Mouse (Mus musculus): ENCODE measurements around the gene Rpp38.
A peak's percentile ranks its signal among the peaks of the same experiment; 100 is the strongest.

Gene Rpp38

DNA sequence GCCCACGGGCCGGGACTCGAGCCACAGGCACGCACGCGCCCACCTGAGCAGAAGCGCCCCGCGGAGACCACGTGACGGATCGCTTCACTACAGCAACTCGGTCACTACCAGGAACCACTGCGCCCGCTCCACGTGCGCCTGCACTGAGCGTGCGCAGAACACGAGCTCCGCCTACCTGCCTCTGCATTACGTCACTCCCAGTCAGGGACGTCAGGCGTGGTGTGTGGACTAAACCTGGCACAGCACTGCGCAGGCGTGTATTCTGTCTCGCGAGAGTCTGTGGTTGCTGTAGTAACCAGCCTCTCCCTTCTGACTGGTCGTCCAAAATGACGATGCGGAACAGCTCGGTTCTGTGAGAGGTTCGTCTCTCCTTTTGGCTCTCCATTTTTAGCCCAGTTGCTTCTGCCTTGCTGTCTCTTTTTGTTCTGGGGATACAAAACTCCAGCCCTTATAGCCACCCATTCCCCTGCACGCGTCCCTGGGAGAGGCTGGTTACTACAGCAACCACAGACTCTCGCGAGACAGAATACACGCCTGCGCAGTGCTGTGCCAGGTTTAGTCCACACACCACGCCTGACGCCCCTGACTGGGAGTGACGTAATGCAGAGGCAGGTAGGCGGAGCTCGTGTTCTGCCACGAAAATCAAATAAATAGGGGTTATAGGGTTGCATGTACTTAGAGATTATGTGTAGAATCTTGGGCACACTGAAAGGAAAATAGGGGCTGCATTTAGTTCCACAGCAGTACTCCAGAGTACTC, at the start of gene Rpp38:
Rpp38 (minus strand) TSS at position 160 of the 759 bp plus-strand sequence.
- DNase-seq = peak; percentile 98

DNA sequence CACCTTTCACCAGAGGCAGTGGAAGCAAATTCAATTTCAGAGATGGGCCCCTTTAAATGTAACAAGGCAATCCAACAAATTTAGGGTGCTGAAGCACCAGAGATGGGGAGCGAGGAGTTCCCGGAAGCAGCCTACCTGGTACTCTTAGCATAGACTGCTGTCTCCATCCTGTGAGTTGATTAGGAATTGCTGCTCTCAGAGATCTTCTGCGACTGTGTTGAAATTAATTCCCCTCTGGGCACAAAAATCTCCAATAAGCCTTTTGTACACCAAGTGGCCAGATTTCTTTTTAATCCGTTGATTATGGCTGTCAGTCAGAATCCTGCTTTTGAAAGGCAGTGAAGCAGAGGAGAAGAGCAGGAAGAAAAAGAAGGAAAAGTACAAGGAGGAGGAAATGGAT, 32.7 kb upstream of the Rpp38 start:
- no peak for DNase-seq

DNA sequence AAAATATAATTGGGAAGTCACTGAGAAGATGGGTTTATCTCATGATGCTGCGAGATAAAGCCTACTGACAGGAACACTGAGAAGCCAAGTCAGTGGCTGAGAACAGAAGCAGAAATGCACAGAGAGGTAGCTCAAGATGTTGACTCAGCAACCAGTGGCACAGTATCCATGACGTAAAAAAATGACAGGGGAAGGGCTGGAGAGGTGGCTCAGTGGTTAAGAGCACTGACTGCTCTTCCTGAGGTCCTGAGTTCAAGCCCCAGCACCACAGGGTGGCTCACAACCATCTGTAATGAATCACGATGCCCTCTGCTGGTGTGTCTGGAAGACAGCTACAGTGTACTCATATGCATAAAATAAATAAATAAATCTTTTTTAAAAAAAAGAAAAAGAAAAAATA, 28.6 kb upstream of the Rpp38 start:
- no peak for DNase-seq

DNA sequence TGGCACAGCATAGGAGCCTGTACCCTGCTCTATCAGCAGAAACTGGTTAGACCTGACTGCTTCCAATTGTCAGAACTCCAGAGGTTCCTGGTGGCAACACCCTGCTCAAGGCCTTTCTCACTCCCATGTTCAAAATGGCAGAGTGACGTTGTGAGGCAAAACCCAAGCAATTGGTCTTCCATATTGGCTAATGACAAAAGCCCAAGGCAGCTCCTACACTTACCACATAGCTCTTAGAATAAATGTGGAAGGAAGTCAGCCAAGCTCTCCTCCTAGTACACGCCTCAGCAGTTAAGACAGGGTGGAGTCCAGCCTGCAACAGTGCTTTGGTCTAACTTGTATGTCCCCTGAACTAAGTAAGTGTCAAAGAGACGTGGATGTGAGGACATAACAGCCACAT, 25.4 kb upstream of the Rpp38 start:
- DNase-seq = no peak

- no peak for DNase-seq
Observed at GRCm38 (mm10) chr2:3356311-3356710, 23.9 kb upstream of the Rpp38 start.

DNA sequence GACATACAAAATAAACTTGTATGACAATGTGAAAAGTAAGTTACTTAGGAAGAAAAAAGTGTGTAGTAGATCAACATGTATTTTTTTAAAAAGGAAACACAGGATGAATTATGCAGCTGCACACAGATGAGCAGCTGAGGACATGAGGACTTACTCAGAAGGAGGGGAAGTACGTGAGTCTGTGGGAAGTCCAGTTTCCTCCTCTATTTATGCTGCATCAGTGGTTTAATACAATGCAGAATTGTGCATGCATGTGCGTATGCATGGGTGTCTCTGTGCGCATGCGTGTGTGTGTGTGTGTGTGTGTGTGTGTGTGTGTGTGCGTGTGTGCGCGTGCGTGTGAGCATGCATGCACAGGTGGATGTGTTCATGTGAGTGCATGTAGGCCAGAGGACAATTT, 23.4 kb upstream of the Rpp38 start:
- DNase-seq = no peak

DNA sequence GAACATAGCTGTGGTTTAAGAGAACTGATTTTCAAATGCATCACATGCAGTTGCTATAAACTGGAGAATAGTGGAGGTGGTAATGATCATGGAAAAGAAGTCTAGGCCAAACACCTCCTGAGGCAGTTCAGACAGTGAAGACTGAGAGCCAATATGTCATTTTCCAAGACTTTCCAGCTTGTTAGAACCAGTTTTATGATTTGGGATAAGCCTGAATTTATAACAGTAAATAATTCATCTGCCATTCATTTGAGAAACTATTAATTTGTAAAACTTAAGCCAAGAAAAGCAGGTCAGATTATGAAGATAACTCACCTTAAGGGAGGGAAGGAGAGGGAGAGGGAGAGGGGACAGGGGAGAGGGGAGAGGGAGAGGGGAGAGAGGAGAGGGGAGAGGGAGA, 20.7 kb upstream of the Rpp38 start:
- DNase-seq = no peak

- DNase-seq = peak in 1 of 2 experiments; percentile 13
Observed at GRCm38 (mm10) chr2:3348919-3349318, 16.5 kb upstream of the Rpp38 start.

- DNase-seq = no peak
Observed at GRCm38 (mm10) chr2:3348422-3348821, 16.0 kb upstream of the Rpp38 start.

DNA sequence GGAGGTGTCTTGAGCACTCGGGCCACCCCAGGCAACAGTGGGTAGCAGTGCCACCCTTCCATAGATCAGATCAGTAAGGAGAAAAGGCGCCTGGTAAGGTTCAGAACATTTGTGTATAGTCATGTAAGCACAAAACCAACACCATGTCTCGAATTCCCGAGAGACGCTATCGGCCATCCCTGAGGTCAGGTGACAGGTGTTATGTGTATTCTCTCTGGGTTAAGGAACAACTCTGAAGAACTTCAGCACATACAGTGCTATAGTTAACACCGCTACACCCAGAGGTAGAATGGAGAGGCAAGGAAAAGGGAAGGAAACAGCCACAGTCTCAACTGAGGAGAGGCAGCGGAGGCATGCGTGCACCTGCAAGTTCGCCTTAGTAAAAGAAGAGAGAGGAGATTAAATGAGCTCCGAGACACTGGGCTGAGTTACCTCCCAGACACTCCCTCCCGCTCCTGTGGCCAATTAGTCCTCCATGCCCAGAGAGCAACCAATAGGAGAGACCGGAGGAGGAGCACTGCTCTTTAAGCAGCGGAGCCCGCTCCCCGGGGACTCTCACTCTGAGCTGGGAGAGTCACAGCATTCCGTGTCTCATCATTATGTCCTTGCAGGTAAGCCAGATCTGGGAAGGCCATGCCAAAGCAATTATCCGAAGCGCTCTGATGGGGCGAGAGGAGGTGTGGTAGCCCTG, 3.3 kb upstream of the Rpp38 start, which contains the start of gene Acbd7:
Acbd7 (plus strand) TSS at position 558 of the 691 bp plus-strand sequence.
- DNase-seq = peak; percentile 57 to 59

DNA sequence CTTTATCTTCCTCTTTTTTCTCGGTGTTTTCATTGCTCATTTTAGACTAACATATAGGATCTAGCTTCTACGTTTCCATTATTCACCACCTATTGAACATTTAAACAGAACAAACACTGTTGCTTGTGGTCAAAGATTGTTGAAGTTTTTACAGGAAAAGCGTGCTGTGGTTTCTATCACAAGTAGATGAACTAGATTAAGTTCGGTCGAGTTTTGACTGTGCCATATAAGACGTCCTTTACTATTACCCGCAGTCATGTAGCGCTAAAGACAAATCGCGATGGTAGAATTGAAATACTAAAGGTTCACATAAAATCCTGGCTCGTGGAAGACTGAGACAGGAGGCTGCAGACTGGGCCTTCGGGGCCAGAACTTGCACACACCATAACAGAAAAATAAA, 1.3 kb upstream of the Rpp38 start:
- DNase-seq = no peak

DNA sequence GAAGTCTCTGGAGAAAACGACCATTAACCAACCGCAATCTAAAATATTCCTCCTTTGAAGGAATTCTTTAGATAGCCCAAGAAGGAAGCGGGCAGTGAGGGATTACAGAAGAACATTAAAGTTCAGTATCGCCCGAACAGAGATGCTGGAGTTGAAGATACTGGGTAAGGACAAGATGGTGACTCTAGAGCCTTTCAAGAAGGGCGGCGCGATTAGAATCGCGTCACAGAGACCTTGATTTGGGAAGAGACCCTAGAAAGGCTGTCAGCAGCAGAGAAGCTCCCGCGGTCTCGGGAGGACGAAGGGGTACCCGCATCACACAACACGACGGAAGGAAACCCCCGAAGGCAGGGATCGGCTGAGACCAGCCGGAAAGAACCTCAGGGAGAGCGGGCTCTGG, 387 bp downstream of the Rpp38 start:
- no peak for DNase-seq

DNA sequence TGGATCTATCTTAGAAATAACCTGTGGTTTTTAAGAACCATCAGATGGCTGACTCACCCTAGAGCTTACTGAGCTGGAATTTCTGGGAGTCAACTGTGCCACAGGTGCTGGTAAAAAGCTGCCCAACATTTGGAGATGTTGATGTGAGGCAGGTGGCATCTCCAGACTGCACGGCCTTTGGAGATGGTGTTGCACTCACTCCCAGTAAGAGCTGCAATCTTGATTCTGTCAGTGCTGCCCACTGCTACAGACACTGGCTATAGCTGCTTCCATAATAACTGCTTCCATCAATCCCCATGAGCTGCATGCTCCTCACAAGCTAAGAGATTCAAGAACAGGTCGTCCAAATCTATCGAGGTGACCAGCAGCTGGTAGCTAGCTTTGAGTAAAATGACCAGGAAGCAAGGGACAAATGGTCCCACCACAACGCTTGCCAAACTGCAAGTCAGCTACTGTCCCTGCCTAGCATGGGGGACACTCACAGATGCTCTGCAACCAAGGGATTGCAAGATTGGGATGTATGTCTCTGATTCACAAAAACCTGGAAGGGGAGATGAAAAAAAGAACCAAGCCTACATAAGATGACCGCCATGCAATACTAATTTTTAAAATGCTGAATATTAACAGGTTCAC, 1.3 kb downstream of the Rpp38 start:
- DNase-seq = no peak

- peak; percentile 50 to 76 for DNase-seq
Observed at GRCm38 (mm10) chr2:3327351-3327750, 5.1 kb downstream of the Rpp38 start.

DNA sequence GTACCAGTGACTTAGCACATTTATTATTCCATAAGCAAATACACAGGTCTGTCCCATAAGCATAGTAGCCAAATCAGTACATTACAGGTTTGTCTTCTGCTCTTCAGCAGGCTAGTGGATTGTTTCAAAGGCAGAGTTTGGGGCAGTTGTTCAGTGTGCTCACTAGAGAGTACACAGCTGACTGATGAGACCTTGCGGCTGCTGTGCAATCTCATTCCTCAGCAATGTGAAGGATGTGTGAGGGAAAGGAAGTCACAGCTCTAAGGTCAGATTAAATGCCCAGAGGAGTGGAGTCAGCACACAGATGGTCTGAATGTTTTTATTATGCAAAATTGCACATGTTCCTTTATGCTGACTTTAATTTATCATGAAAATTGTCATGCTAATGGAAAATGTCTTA, 5.9 kb downstream of the Rpp38 start:
- DNase-seq = peak in 1 of 2 experiments; percentile 45

GRCm38 (mm10) chr2:3324381-3325130, 7.9 kb downstream of the Rpp38 start:
- no peak for DNase-seq

- DNase-seq = no peak
Observed at GRCm38 (mm10) chr2:3323132-3323531, 9.3 kb downstream of the Rpp38 start.

DNA sequence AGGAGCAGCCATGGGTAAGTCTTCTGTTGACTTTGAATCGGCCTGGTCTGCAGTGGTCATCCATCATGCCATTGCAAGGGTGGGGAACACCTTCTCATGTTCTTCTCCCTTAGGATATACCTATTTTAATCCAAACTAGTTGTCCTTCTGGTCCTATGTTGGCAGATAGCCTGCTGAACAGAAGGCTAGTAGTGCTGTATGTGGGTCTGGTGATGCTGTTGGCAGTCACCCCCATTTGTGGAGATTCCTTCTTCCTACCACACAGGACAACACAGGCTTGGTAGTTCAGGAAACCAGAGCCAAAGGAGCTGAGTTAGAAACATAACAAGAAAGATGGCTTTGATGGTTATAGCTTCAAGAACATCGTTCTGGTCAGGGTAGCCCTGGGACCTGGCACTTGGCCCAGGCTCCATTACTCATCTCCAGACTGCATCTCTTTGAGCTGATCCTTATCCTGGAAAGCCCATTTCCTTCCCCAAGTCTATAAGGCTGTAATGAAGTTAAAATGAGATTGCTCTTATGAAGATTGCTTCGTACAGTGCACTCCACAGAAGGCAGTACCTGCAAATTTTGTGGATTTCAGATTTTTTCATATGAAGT, 26.9 kb downstream of the Rpp38 start:
- peak in 1 of 2 experiments; percentile 6 for DNase-seq

DNA sequence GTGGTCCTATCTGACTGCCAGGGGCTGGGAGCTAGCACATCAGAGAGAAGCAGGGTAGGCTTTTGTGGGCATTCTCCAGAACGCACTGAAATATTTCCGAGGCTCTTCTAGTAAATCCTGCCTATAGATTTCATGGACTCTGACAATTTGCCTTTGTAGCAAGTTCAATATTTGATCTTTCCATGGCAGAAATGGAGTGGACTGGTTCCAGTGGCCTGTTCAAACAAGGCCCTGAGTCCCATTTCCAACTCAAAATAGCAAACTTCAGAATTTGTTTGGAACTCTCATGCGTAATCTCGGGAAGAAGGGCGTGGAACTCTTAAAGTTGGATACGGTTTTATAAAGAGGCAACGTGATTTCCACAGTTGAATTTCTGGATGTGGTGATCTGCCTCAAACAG, 36.6 kb downstream of the Rpp38 start:
- DNase-seq = no peak

DNA sequence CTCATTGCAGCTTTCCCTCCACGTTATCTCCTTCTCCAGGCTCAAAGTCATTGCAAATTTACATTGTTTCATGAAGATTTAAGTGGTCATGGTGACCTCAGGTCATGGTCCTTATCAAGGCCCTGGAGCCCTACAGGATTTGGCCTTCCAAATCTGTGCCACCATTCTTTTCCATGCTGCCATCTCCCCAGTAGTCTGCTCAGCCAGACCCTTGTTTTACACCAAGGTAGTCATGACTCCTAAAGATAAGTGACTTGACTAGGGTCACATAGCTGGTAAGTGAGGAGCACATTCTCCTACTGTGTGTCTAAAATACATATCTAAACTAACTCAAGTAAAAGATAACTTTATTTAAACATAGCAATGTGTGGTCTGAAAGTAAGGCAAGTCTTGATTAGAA, 40.3 kb downstream of the Rpp38 start:
- DNase-seq = no peak

- DNase-seq = no peak
Observed at GRCm38 (mm10) chr2:3289581-3289980, 42.9 kb downstream of the Rpp38 start.

GRCm38 (mm10) chr2:3286243-3286642, 46.2 kb downstream of the Rpp38 start:
- DNase-seq = no peak

- no peak for DNase-seq
Observed at GRCm38 (mm10) chr2:3285709-3286108, 46.7 kb downstream of the Rpp38 start.

All from lung, postnatal 4 days (tissue).